9 mouse cellular contexts compared by ENCODE assay signal in the genomic region with DNA sequence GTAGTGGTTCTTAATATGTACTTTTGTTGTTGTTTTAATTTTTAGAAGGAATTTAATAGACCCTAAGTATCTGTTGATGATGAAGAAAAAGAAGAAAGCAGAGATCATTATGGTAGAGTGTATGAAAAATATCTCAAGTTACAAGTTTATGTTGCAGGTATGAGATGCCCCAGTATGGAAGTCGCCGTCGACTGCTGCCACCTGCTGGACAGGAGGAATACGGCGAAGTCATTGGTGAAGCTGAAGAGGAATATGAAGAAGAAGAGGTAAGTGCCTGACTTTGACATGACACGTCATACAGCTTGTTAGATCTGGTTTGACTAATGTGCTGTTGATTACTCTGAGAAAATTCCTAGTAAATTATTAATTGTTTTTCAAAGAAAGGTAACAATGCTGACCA.
DNase-seq lines count a peak whose midpoint lies in the region; ATAC-seq lines count a peak whose summit lies in the region.
"Had no signal": no experiment of that assay in that cellular context is flagged by ENCODE, and none has a peak within 500 bp of the region (broad histone marks: within the 10 kb centered on the region; RNA-seq: fewer than 3 reads in every experiment).

No protein-coding gene starts in this region.

- no peak overlapping the region for H3K9ac ChIP-seq in hindbrain, embryonic 16.5 days (ENCODE audit: low read depth, low read length)

- no peak for ATAC-seq in CD4-positive, CD25-positive, alpha-beta regulatory T cell, adult 4 months
- no peak for ATAC-seq in hindbrain, embryonic 16.5 days
- no peak for ATAC-seq in erythroblast, adult 5-6 weeks (replicated peaks; ENCODE audit: low FRiP score, poor library complexity, severe bottlenecking)

- no peaks in the 10 kb centered on the region for H3K4me1 ChIP-seq in hindbrain, embryonic 16.5 days (ENCODE audit: control insufficient read depth, insufficient read depth, low read depth, low read length)

- intact Hi-C loops in left cerebral cortex, postnatal 4 days (cut with DNase I), result no loop called here
- intact Hi-C loops in left cerebral cortex, postnatal 10 days (cut with DNase I), result no loop called here

- H3K4me3 ChIP-seq in hindbrain, embryonic 16.5 days (ENCODE audit: low read length), result no peak overlapping the region
- H3K4me3 ChIP-seq: myocyte had no signal

- 72% methylated on average over 6 of the region's 6 CpGs for WGBS in hindbrain, embryonic 16.5 days

- no peak overlapping the region for H3K27ac ChIP-seq in hindbrain, embryonic 16.5 days (ENCODE audit: low read depth, low read length)

- no peaks in the 10 kb centered on the region for H3K36me3 ChIP-seq in hindbrain, embryonic 16.5 days (ENCODE audit: control insufficient read depth, insufficient read depth, low read length)

- peak; percentile 25 for DNase-seq in CD4-positive, CD25-positive, alpha-beta regulatory T cell, adult 2 months (ENCODE audit: low read depth, low spot score)
- DNase-seq in left cerebral cortex, postnatal 4 days, result peak; percentile 12
- no peak for DNase-seq in left cerebral cortex, postnatal 10 days (ENCODE audit: extremely low spot score in 1 of 2, low spot score in 2 of 2)
- DNase-seq in ZHBTc4 (ENCODE audit: low read depth, low spot score), result peak; percentile 49
- peak; percentile 17 for DNase-seq in lung, postnatal 14 days

- H3K27me3 ChIP-seq in hindbrain, embryonic 16.5 days (replicated peaks; ENCODE audit: control insufficient read depth, insufficient read depth, low read length), result no peaks in the 10 kb centered on the region

- no peaks in the 10 kb centered on the region for H3K9me3 ChIP-seq in hindbrain, embryonic 16.5 days (ENCODE audit: control insufficient read depth, low read length)

- no peak overlapping the region for H3K4me2 ChIP-seq in hindbrain, embryonic 16.5 days (ENCODE audit: low read length)

Comparison
In these comparisons a context has a peak if more than half of its experiments do, and no peak if none do; other contexts are left out.
1. DNase-seq: peak in CD4-positive, CD25-positive, alpha-beta regulatory T cell, adult 2 months (single experiment), left cerebral cortex, postnatal 4 days (single experiment), ZHBTc4 (single experiment) and lung, postnatal 14 days (single experiment); none in left cerebral cortex, postnatal 10 days (0 of 2).